Mouse (Mus musculus) spleen, postnatal 10 days (tissue): ENCODE measurements around the gene Glb1l2.

Source experiments
- DNase-seq, 2 experiments: peaks; one replicate each; pipeline ENCODE4 v3.0.0; 2021 to 2022; ENCODE audit warnings: low spot score in 2 of 2

Glb1l2 gene

DNA sequence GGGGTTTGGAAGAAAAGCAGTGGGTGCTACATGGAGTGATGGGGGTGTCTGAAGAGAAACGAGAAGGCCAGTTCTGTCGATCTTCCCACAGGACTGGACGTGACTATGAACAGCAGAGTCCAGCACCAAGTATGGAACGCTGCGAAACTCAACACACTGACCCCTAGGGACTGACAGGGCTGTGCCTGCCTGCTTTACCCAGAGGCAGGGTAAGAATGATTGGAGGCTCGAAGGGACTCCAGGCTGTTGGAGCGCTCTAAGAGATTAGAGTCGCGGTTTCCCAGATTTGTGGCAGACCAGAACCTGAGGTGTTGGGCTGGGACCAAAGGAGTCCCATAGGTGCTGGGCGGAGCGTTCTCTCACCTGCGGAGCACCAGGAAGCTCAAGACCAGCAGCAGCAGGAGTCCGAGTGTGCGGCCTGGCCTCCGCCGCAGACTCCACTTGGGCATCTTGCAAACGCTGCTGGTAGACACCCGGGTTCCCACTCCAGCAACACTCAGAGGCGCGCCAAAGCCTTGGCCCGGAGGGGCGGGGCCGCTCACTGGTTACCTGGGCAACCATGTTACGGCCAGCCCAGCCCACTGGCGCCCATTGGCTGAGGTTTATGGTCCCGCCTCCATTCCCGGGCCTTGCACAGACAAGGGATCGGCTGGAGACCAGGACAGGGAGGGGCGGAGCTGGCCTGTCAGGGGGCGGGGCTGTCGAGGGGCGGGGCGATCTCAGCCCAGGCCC, at the start of gene Glb1l2:
Gene Glb1l2, minus strand, starts transcription at position 534 of the 732 bp plus-strand sequence.
- DNase-seq, result peak; percentile 8 to 59

DNA sequence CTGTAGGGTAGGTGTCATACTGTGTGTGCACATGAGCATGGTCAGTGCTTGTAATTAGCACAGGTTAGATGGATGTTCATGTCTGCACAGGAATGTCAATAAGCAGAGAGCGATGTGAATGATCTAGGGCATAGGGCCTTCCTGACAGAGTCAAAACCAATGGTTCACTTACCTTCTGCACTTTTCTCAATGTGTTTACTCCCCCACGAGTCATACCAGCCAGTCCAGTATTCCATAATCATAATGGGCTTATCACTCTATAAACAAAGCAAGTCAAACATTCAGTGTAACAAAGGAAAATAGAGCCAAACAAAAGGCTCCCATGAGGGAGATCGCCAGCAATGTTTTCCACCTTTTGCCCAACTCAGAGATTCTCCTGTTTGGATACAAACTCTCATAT, 24.8 kb upstream of the Glb1l2 start:
- DNase-seq, result no peak

- DNase-seq, result no peak
These were observed 13.7 kb upstream of the Glb1l2 start for GRCm38 (mm10) chr9:26819942-26820341.

DNA sequence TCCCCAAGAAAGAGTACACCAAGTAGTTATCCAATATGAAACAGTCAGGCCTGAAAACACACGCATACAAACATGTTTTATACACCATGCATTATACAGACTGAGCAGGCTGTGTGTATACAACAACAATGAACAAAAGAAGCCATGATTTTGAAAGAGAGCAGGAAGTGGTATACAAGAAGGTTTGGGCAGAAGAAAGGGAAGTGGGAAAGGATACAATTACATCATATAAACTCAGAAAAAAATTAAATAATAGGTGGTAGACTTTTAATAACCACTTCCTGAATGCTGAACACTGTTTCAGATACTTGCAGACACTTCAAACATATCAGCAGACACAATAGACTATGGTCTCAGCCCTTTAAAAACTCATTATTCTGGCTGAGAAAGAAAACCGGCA, 2.5 kb upstream of the Glb1l2 start:
- DNase-seq, result no peak

- no peak for DNase-seq
These were observed 1.9 kb downstream of the Glb1l2 start for GRCm38 (mm10) chr9:26804321-26804720.

DNA sequence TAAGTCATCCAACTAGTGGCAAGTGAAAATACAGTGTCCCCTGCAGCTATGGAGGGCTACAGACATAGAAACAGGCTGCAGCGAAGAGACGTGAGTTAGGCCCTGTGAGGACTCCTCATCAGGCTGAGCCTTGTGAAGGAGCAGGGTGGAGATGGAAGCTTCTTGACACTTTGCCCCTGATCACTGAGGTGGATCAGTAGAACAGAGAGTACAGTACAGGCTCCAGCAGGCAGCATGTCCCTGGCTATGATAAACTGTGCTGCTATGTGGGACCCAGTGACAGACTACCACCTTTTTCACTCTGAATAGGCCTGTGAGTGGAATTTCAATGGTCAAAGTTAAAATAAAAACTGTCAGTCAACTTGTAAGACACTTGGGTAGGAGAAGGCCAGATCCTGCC, 5.9 kb downstream of the Glb1l2 start:
- DNase-seq, result no peak

GRCm38 (mm10) chr9:26798731-26799130, 7.5 kb downstream of the Glb1l2 start:
- DNase-seq, result no peak

DNA sequence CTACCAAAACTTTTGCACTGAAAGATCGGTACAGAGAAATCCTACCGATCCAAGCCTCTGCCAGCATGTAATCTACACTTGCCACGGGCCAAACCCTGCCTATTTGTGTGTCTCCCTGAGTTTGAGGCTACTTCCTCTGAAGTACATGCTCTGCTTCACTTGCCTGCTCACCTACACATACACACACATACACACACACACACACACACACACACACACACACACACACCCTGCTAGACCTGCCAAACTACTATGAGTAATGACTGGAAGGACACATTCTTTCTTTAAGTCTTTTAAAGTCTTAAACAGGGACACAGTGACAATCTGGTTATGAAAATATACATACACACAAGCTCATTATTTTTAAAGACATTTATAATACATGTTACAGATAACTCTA, 8.1 kb downstream of the Glb1l2 start:
- DNase-seq, result no peak

DNA sequence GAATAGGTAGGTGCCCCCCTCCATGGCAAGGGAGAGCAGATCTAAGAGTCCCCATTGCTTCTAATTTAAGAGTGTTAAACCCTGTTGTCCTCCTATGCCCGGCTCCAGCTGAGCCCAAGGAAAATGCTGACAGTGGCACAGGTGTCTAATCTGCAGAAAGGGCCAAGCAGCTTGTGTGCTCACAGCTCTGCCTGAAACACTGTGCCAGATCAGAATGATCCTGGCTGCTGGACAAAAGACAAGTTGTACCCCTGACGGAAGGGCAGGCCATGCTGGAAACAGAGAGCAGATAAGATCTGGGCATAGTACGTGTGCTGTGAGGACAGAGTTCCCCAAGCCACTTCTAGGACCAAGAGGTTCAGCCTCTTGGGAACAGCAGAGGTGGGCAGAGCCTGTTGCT, 13.4 kb downstream of the Glb1l2 start:
- no peak for DNase-seq

DNA sequence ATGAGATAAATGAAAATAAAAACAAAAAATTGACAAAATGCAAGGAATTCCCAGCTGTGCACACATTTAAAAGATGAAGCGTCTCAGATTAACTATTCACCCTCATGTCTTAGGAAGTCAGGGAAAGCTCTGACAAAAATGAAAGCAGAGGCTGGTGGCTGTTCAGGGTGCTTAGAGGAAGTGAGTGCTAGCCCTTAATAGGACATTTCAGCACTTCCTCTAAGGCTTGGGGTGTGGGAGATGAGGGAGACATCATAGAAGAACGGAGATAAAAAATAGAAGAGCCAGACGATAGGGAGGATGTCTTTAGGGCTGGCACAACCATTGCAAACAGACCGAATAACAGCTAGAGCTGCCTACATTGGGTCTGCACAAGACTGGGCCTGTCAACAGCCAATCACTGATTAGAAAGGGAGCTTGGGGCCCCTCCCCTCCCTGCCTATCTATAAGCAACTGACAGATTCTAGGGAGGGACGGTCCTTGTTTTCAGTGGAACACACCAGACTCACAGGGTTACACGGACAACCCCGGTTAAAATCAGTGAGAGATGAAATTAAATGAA, 22.8 kb downstream of the Glb1l2 start:
- no peak for DNase-seq

DNA sequence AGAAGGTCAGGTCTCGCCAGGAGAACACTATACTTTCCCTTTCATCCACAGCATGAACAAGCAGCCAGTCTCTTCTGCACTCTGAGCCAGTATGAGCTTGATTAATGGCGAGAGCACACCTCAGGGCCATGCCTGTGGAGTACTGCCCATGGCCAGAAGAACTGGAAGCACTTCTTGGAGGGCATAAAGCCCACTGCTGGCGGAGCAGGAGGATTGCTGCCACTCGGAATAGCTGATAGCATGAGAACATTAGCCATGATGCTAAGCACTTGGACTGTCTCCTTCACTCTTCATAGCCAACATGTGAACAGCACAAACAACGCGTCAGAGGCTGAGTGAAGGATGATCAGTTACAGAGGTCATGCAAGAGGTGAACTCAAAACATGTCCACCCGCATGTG, 27.8 kb downstream of the Glb1l2 start:
- no peak for DNase-seq

GRCm38 (mm10) chr9:26776122-26776902, 30.0 kb downstream of the Glb1l2 start:
- no peak for DNase-seq

DNA sequence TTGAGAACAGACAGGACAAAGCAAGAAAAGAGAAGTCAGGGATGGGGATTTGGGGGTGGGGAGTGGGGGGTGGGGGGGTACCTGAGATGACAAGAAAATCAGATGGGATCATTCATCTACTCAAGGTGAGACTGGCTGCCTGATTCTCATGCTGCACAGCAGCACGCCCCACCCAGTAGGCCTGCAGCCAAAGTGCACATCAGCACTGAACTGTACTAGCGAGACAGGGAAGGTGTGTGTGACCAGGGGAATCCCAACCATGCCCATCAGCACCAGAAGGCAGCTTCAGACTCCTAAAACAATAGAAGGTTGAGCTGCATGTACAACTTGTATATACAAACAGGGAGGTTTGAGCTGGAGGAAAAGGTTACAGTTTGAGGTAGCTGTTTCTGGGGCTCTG, 30.6 kb downstream of the Glb1l2 start:
- DNase-seq, result no peak

GRCm38 (mm10) chr9:26768181-26768580, 38.1 kb downstream of the Glb1l2 start:
- no peak for DNase-seq

- DNase-seq, result no peak
These were observed 43.8 kb downstream of the Glb1l2 start for GRCm38 (mm10) chr9:26762477-26762876.

DNA sequence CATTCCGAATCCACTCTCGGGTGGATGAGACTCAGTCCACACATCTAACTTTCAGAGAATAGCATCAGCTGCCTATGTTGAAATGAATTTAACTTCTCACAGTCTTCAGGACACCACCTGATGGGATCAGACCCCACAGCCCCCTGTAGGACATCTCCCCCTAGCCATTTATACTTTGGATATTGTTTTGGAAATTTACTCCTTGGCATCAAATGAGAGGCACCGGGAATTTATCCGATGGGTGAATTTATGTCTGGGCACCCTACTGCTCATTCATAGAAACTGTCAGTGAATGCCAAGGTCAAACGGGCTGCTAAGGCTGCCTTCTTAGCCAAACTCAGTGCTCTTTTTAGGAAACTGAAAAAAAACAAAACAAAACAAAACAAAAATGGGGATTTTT, 45.7 kb downstream of the Glb1l2 start:
- DNase-seq, result no peak

- no peak for DNase-seq
These were observed 46.2 kb downstream of the Glb1l2 start for GRCm38 (mm10) chr9:26760081-26760480.

DNA sequence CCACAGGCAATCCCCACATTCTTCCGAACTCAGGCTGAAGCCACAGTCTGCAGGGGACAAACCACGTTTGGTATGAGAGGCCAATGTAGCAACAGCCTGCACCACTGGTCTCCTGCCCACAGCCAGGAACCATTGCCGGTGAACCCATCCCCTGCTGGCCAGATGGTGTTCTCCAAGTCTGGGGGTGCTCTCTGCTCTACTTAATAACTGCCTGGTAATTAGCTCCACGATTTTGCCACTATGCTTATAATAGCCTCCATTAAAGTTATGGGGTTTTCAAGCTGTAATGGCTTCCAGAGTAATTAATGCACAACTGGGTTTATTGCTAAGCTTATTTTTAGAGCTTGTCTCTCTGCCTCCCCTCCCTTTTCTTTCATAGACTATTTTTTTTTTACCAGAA, 57.4 kb downstream of the Glb1l2 start:
- DNase-seq, result no peak

- DNase-seq, result no peak
These were observed 59.1 kb downstream of the Glb1l2 start for GRCm38 (mm10) chr9:26747121-26747520.

DNA sequence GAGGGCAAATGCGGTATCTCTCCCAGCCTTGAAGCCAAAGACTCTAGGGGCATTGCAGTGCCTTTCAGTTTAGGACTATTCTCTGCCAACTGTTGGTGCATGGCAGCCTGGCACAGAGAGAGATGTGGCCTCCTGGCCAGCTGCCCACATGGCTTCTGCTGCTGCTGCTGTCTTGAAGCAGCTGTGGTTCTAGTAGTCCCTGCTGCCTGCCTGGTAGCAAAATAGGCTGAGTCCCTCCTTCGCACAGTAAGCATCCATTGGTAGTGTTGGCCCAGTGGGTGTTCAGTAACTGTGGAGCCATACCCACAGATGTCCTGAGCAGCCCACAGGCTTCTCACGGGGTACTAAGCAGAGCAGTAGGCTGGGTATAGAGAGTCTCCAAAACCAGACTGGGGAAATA, 63.5 kb downstream of the Glb1l2 start:
- DNase-seq, result no peak

- no peak for DNase-seq
These were observed 69.2 kb downstream of the Glb1l2 start for GRCm38 (mm10) chr9:26737116-26737515.

GRCm38 (mm10) chr9:26733986-26734385, 72.3 kb downstream of the Glb1l2 start:
- DNase-seq, result no peak
